Mouse (Mus musculus): ENCODE measurements at regions not wholly inside any gene's neighbourhood (a gene's known extent, or its start where the extent isn't known, plus 50 kb on each side); places are given as distances from the start of the nearest gene placed in this dataset.

- DNase-seq (ENCODE audit: extremely low spot score, low spot score) = no peak
Measured at GRCm38 (mm10) chr2:84265002-84265401, 160.2 kb downstream of the Calcrl start.

- peak; percentile 47 for DNase-seq (ENCODE audit: extremely low spot score, low spot score)
Measured at GRCm38 (mm10) chr2:84266158-84266557, 159.1 kb downstream of the Calcrl start.

- peak; percentile 29 for DNase-seq (ENCODE audit: extremely low spot score, low spot score)
Measured at GRCm38 (mm10) chr2:84266883-84267554, 158.2 kb downstream of the Calcrl start.

GRCm38 (mm10) chr2:84274038-84274724, 151.0 kb downstream of the Calcrl start:
- DNase-seq (ENCODE audit: extremely low spot score, low spot score) = no peak

- no peak for DNase-seq (ENCODE audit: extremely low spot score, low spot score)
Measured at GRCm38 (mm10) chr2:84277181-84277580, 148.0 kb downstream of the Calcrl start.

Data from neural tube, embryonic 10.5 days (tissue).